Mouse (Mus musculus): ENCODE measurements around the gene Iqgap2. TPM values are rescaled to one million over a fixed set of nuclear protein-coding genes. Genes with fewer than 3 reads are reported as not detected.
A peak's percentile ranks its signal among the peaks of the same experiment; 100 is the strongest.

The Iqgap2 gene
- polyA plus RNA-seq, 1 experiment from 2014 or later, result 4.3 TPM

DNA sequence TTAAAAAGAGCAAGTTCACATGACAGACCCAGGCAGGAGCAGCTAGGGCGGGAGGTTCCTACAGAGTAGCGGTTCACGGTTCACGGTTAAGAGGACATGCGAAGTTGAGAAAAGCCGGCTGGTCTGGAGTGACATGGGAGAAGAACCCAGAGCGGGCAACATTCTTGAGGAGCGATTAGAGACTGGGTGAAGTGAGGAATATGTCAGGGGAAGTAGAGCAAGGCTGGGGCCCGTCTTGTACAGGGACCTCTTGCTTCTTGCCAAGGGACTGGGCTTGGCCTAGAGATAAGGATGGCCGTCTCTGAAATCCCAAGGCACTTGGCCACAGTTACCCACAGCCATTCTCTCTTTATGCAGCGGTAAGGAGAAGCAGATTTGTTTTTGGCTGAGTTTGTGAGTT lies 275.2 kb downstream of the Iqgap2 start:
- Histone ChIP-seq H3K27ac (replicated peaks) (no peak overlapping the region), H3K36me3 (no peaks in the 10 kb centered on the region), H3K4me3 (peak overlapping the region; percentile 72), H3K9me3 (no peaks in the 10 kb centered on the region), H3K4me2 (peak overlapping the region; percentile 85), H3K27me3 (no peaks in the 10 kb centered on the region), H3K9ac (peak overlapping the region; percentile 76), H3K4me1 (replicated peaks) (peaks cover 30% of the 10 kb centered on the region)
- 57% methylated on average over 11 of the region's 11 CpGs for WGBS
- ATAC-seq (ENCODE audit: low FRiP score, low read depth), result no peak

DNA sequence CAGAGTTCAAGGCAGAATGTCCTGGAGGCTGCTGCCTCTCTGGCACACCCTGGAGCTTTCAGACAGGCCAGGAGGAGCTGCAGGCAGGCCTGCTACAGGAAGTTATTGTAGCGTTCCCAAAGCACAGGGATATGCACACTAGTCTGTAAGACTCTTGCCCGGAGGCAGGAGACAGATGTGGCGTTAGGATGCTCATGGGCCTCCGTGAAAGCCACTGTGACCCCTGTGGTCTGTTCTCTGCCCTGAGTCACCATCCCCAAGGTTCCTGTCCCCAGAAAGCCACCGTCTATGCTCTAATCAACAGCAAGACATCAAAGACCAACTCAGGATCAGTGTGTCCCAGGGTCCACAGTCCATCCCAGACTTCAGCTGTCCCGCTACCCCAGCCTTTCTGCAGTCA lies 277.0 kb downstream of the Iqgap2 start:
- H3K9ac ChIP-seq, result no peak overlapping the region
- H3K4me3 ChIP-seq, result no peak overlapping the region
- H3K27me3 ChIP-seq, result no peaks in the 10 kb centered on the region
- H3K27ac ChIP-seq (replicated peaks), result no peak overlapping the region
- no peaks in the 10 kb centered on the region for H3K36me3 ChIP-seq
- ATAC-seq (ENCODE audit: low FRiP score, low read depth), result no peak
- no peaks in the 10 kb centered on the region for H3K9me3 ChIP-seq
- H3K4me2 ChIP-seq, result no peak overlapping the region
- 67% methylated on average over 6 of the region's 6 CpGs for WGBS
- H3K4me1 ChIP-seq (replicated peaks), result peaks cover 30% of the 10 kb centered on the region

GRCm38 (mm10) chr13:95612243-95612642 lies 279.5 kb downstream of the Iqgap2 start:
- Histone ChIP-seq H3K4me2 (no peak overlapping the region), H3K27ac (replicated peaks) (no peak overlapping the region), H3K27me3 (no peaks in the 10 kb centered on the region), H3K9me3 (no peaks in the 10 kb centered on the region), H3K36me3 (no peaks in the 10 kb centered on the region), H3K9ac (no peak overlapping the region), H3K4me3 (no peak overlapping the region), H3K4me1 (replicated peaks) (peaks cover 27% of the 10 kb centered on the region)
- 91% methylated on average over 10 of the region's 10 CpGs for WGBS
- ATAC-seq (ENCODE audit: low FRiP score, low read depth), result no peak

DNA sequence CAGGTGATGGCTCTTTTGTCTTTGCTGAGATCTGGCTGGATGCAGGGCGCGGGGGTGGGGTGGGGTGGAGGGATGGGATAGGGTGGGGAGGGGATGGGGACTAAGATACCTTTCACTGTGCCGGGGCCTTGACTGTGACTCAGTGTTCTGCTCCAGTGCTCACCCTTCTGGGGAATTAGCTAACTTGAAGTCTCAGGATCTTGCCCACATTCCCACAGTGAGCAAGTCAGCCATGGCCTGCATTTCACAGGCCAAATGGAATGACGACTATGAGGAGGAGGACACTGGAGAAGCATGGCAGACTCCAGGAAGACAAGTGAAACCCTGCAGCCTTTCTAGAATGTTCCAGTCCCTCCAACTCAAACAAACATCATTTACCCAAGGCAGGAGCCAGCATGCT lies 280.0 kb downstream of the Iqgap2 start:
- H3K9me3 ChIP-seq, result no peaks in the 10 kb centered on the region
- H3K27ac ChIP-seq (replicated peaks), result no peak overlapping the region
- H3K9ac ChIP-seq, result no peak overlapping the region
- H3K27me3 ChIP-seq, result no peaks in the 10 kb centered on the region
- no peak overlapping the region for H3K4me2 ChIP-seq
- H3K4me3 ChIP-seq, result no peak overlapping the region
- ATAC-seq (ENCODE audit: low FRiP score, low read depth), result no peak
- WGBS, result 88% methylated on average over 4 of the region's 4 CpGs
- H3K4me1 ChIP-seq (replicated peaks), result peaks cover 22% of the 10 kb centered on the region
- no peaks in the 10 kb centered on the region for H3K36me3 ChIP-seq

DNA sequence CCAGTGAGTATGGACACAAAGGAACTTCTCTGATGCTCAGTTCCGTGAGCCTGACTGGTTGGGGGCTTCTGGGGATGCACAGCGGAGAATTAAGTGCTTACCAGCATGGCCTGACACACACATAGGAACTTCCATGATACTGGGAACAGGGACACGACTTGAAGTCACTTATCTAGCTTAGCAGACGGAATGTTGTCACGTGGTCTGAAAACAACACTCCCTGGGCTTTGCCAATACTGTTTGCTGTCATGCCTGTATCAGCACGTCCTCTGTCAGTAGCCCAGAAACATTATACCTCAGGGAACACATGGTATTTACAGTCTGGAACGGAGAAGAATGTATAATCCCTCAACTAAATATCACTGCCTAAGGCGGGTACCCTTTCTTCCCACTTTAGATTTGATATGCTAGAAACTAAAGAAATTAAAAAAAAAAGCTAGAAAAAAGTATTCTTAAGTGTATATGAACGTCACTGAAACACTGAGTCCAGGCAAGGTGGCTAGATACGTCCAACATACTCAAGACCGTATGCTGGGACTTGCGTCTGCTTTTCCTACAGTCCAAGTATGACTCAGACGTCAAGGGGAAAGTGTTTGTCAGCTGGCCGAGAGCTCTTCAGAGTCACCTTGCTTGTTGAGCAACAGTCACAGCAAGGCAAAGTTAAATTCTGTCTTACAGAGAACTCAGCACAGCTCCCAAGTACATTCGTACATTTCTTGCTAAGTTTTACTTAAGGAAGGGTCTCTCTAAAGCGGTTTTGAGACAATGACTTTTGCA lies 280.7 kb downstream of the Iqgap2 start:
- no peak overlapping the region for H3K27ac ChIP-seq (replicated peaks)
- H3K4me2 ChIP-seq, result no peak overlapping the region
- H3K27me3 ChIP-seq, result no peaks in the 10 kb centered on the region
- WGBS, result 92% methylated on average over 16 of the region's 16 CpGs
- peaks cover 14% of the 10 kb centered on the region for H3K4me1 ChIP-seq (replicated peaks)
- no peaks in the 10 kb centered on the region for H3K36me3 ChIP-seq
- no peak overlapping the region for H3K4me3 ChIP-seq
- ATAC-seq (ENCODE audit: low FRiP score, low read depth), result no peak
- no peaks in the 10 kb centered on the region for H3K9me3 ChIP-seq
- no peak overlapping the region for H3K9ac ChIP-seq

GRCm38 (mm10) chr13:95609088-95609420 lies 282.7 kb downstream of the Iqgap2 start:
- H3K9me3 ChIP-seq, result no peaks in the 10 kb centered on the region
- ATAC-seq (ENCODE audit: low FRiP score, low read depth), result no peak
- H3K4me2 ChIP-seq, result no peak overlapping the region
- no peaks in the 10 kb centered on the region for H3K4me1 ChIP-seq (replicated peaks)
- H3K9ac ChIP-seq, result no peak overlapping the region
- no peak overlapping the region for H3K27ac ChIP-seq (replicated peaks)
- H3K4me3 ChIP-seq, result no peak overlapping the region
- H3K36me3 ChIP-seq, result peaks cover 10% of the 10 kb centered on the region
- no peaks in the 10 kb centered on the region for H3K27me3 ChIP-seq
- 90% methylated on average over 2 of the region's 2 CpGs for WGBS

- H3K4me3 ChIP-seq, result no peak overlapping the region
- ATAC-seq (ENCODE audit: low FRiP score, low read depth), result no peak
- peaks cover 15% of the 10 kb centered on the region for H3K36me3 ChIP-seq
- H3K9me3 ChIP-seq, result no peaks in the 10 kb centered on the region
- no peak overlapping the region for H3K27ac ChIP-seq (replicated peaks)
- 90% methylated on average over 6 of the region's 6 CpGs for WGBS
- H3K4me1 ChIP-seq (replicated peaks), result no peaks in the 10 kb centered on the region
- no peak overlapping the region for H3K4me2 ChIP-seq
- H3K27me3 ChIP-seq, result no peaks in the 10 kb centered on the region
- H3K9ac ChIP-seq, result no peak overlapping the region
These were observed 283.2 kb downstream of the Iqgap2 start for GRCm38 (mm10) chr13:95608416-95609087.

DNA sequence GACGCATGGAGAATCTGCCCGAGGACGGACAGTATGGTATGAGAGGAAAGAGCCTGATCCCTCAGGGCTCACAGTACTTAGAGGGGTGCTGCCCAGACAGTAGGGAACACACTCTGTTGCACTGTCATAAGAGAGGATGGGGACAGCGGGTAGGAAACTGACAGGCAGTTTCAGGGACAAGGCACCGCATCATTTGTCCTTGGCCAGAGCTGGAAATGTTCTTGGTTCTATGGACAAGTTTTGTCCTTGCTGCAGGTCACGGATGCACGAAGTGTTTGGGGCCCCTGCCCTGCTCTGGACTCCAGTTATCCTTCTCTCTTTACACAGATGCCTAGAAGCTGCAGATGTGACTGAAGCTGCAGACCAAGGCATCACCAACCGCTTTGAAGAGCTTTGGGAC lies 284.7 kb downstream of the Iqgap2 start:
- H3K27ac ChIP-seq (replicated peaks), result no peak overlapping the region
- no peaks in the 10 kb centered on the region for H3K9me3 ChIP-seq
- no peaks in the 10 kb centered on the region for H3K27me3 ChIP-seq
- H3K9ac ChIP-seq, result no peak overlapping the region
- WGBS, result 96% methylated on average over 8 of the region's 8 CpGs
- H3K4me3 ChIP-seq, result no peak overlapping the region
- H3K36me3 ChIP-seq, result peaks cover 27% of the 10 kb centered on the region
- H3K4me1 ChIP-seq (replicated peaks), result no peaks in the 10 kb centered on the region
- ATAC-seq (ENCODE audit: low FRiP score, low read depth), result no peak
- no peak overlapping the region for H3K4me2 ChIP-seq

- Histone ChIP-seq H3K9ac (no peak overlapping the region), H3K4me1 (replicated peaks) (no peaks in the 10 kb centered on the region), H3K27me3 (no peaks in the 10 kb centered on the region), H3K36me3 (peaks cover 27% of the 10 kb centered on the region), H3K4me2 (no peak overlapping the region), H3K9me3 (no peaks in the 10 kb centered on the region), H3K27ac (replicated peaks) (no peak overlapping the region), H3K4me3 (no peak overlapping the region)
- no peak for ATAC-seq (ENCODE audit: low FRiP score, low read depth)
- 98% methylated on average over 25 of the region's 25 CpGs for WGBS
These were observed 287.4 kb downstream of the Iqgap2 start for GRCm38 (mm10) chr13:95604288-95604687.

GRCm38 (mm10) chr13:95599833-95600359 lies 291.8 kb downstream of the Iqgap2 start:
- H3K4me1 ChIP-seq (replicated peaks), result no peaks in the 10 kb centered on the region
- no peak overlapping the region for H3K27ac ChIP-seq (replicated peaks)
- WGBS, result 61% methylated on average over 3 of the region's 3 CpGs
- no peaks in the 10 kb centered on the region for H3K9me3 ChIP-seq
- H3K9ac ChIP-seq, result no peak overlapping the region
- H3K4me3 ChIP-seq, result no peak overlapping the region
- H3K36me3 ChIP-seq, result peaks cover 24% of the 10 kb centered on the region
- no peaks in the 10 kb centered on the region for H3K27me3 ChIP-seq
- no peak overlapping the region for H3K4me2 ChIP-seq
- ATAC-seq (ENCODE audit: low FRiP score, low read depth), result no peak

DNA sequence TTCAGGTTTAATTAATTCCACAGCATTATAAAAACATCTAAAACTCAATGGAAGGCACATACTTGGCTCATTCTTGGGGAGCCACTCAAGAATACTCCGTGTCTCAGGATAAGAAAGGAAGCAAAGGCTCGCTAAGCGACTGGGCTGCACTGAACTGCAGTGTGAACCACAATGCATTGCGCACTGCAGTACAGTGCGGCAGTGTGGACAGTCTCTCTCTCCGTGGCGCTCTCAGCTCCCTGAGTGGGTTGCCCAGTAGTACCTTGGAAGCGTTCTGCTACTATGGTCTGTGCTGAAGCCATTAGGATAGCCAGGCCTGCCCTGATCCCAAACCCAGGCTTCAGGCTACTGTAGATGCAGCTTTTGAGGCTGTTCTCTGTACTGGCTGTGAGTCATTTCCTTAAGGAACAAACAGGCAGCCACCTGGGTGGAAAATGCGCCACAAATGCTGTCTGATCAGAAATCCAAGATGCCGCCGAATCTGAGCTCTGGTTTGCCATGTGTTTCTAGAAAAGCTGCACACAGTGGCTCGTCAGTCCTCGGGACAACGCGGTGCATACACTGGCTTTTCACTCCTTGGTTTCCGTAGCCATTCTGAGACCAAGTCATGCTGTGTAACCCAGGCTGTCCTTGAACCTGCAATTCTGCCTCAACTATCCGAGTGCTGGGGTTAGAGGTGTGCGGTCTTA lies 293.3 kb downstream of the Iqgap2 start:
- Histone ChIP-seq H3K4me1 (replicated peaks) (no peaks in the 10 kb centered on the region), H3K9ac (no peak overlapping the region), H3K9me3 (no peaks in the 10 kb centered on the region), H3K27me3 (no peaks in the 10 kb centered on the region), H3K4me3 (no peak overlapping the region), H3K36me3 (peaks cover 10% of the 10 kb centered on the region), H3K4me2 (no peak overlapping the region), H3K27ac (replicated peaks) (no peak overlapping the region)
- ATAC-seq (ENCODE audit: low FRiP score, low read depth), result no peak
- WGBS, result 88% methylated on average over 18 of the region's 18 CpGs

DNA sequence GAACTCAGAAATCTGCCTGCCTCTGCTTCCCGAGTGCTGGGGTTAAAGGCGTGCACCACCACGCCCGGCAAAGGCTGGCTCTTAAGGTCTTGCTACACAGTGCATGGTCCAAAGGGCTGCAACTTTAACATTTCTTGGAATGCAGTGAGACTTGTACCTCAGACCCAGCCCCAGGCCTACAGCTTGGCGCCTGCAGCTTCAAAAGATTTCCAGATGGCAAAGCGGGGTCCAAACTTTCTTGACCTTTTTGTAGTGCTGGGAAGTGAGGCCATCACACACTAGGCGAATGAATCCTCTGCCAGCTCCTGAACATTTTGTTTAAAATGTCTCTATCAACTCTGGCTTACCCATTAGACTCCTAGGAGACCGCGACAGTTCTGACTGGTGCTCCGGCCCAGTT lies 294.1 kb downstream of the Iqgap2 start:
- H3K9ac ChIP-seq, result no peak overlapping the region
- WGBS, result 90% methylated on average over 10 of the region's 10 CpGs

More for the DNA sequence above, 294.1 kb downstream of the Iqgap2 start:
- H3K27ac ChIP-seq (replicated peaks), result no peak overlapping the region
- H3K36me3 ChIP-seq, result 0 out of 2 replicates have a peak, but pooled peaks cover 3% of the 10 kb centered on the region
- H3K4me3 ChIP-seq, result no peak overlapping the region
- H3K4me2 ChIP-seq, result no peak overlapping the region
- ATAC-seq (ENCODE audit: low FRiP score, low read depth), result no peak
- no peaks in the 10 kb centered on the region for H3K9me3 ChIP-seq
- no peaks in the 10 kb centered on the region for H3K4me1 ChIP-seq (replicated peaks)
- no peaks in the 10 kb centered on the region for H3K27me3 ChIP-seq

Measured in hindbrain, embryonic 15.5 days (tissue).